9 mouse cellular contexts compared by ENCODE assay signal in genomic region chr11:20592010-20592409, GRCm38 (mm10). TPM values are rescaled to one million over a fixed set of nuclear protein-coding genes. Genes with fewer than 3 reads are reported as not detected.
DNase-seq lines count a peak whose midpoint lies in the region; ATAC-seq and TF ChIP-seq lines count a peak whose summit lies in the region.
"Had no signal": no experiment of that assay in that cellular context is flagged by ENCODE, and none has a peak within 500 bp of the region (broad histone marks: within the 10 kb centered on the region; RNA-seq: fewer than 3 reads in every experiment).

No protein-coding gene starts in this region.

- H3K4me3 ChIP-seq in thymus, adult 2 months (ENCODE audit: control insufficient read depth, insufficient read depth, low read length) = no peak overlapping the region
- no peak overlapping the region for H3K4me3 ChIP-seq in liver, postnatal 0 days (ENCODE audit: low read depth, low read length)
- no peak overlapping the region for H3K4me3 ChIP-seq in hindbrain, embryonic 13.5 days
- no peak overlapping the region for H3K4me3 ChIP-seq in forebrain, embryonic 10.5 days
- H3K4me3 ChIP-seq: hindbrain, embryonic 12.5 days had no signal

- no peaks in the 10 kb centered on the region for H3K4me1 ChIP-seq in thymus, adult 2 months (replicated peaks; ENCODE audit: control insufficient read depth, insufficient read depth, low read length)
- H3K4me1 ChIP-seq in liver, postnatal 0 days (ENCODE audit: insufficient read depth) = 0 out of 2 replicates have a peak, but pooled peaks cover 2% of the 10 kb centered on the region
- H3K4me1 ChIP-seq in hindbrain, embryonic 13.5 days (replicated peaks) = peaks cover 12% of the 10 kb centered on the region
- 0 out of 2 replicates have a peak, but pooled peaks cover 6% of the 10 kb centered on the region for H3K4me1 ChIP-seq in forebrain, embryonic 10.5 days

- H3K4me2 ChIP-seq in liver, postnatal 0 days (ENCODE audit: low read depth, low read length) = no peak overlapping the region
- no peak overlapping the region for H3K4me2 ChIP-seq in hindbrain, embryonic 13.5 days
- H3K4me2 ChIP-seq: hindbrain, embryonic 12.5 days had no signal

- TF ChIP-seq POLR2A in thymus, adult 2 months (IDR thresholded peaks at IDR 0.05; ENCODE audit: control insufficient read depth, extremely low read depth, insufficient read depth, low read length, poor library complexity) = no peak

- H3K36me3 ChIP-seq in thymus, adult 2 months (ENCODE audit: control insufficient read depth, insufficient read depth, low read length) = no peaks in the 10 kb centered on the region
- no peaks in the 10 kb centered on the region for H3K36me3 ChIP-seq in liver, postnatal 0 days (replicated peaks; ENCODE audit: insufficient read depth, low read length)
- H3K36me3 ChIP-seq in hindbrain, embryonic 13.5 days = no peaks in the 10 kb centered on the region
- H3K36me3 ChIP-seq in forebrain, embryonic 10.5 days (replicated peaks) = no peaks in the 10 kb centered on the region
- H3K36me3 ChIP-seq: hindbrain, embryonic 12.5 days had no signal

- H3K9me3 ChIP-seq in liver, postnatal 0 days (ENCODE audit: low read length) = no peaks in the 10 kb centered on the region
- no peaks in the 10 kb centered on the region for H3K9me3 ChIP-seq in hindbrain, embryonic 13.5 days
- H3K9me3 ChIP-seq in forebrain, embryonic 10.5 days = no peaks in the 10 kb centered on the region
- H3K9me3 ChIP-seq: hindbrain, embryonic 12.5 days had no signal

- 83% methylated on average over 3 of the region's 3 CpGs for WGBS in thymus, adult 2 months
- 80% methylated on average over 3 of the region's 3 CpGs for WGBS in liver, postnatal 0 days (ENCODE audit: insufficient replicate concordance)
- WGBS in hindbrain, embryonic 13.5 days = 80% methylated on average over 3 of the region's 3 CpGs
- WGBS in forebrain, embryonic 10.5 days = 68% methylated on average over 3 of the region's 3 CpGs

- H3K27me3 ChIP-seq in thymus, adult 2 months (ENCODE audit: control insufficient read depth, insufficient read depth, low read length) = no peaks in the 10 kb centered on the region
- no peaks in the 10 kb centered on the region for H3K27me3 ChIP-seq in liver, postnatal 0 days (ENCODE audit: insufficient read depth, low read length)
- H3K27me3 ChIP-seq in hindbrain, embryonic 13.5 days = no peaks in the 10 kb centered on the region
- no peaks in the 10 kb centered on the region for H3K27me3 ChIP-seq in forebrain, embryonic 10.5 days (ENCODE audit: poor library complexity, severe bottlenecking)
- H3K27me3 ChIP-seq: hindbrain, embryonic 12.5 days had no signal

- TF ChIP-seq EP300 in liver, postnatal 0 days (IDR thresholded peaks at IDR 0.05; ENCODE audit: low read depth) = no peak

- ATAC-seq in liver, postnatal 0 days = no peak
- ATAC-seq in hindbrain, embryonic 13.5 days (ENCODE audit: low FRiP score) = no peak

- no peak overlapping the region for H3K9ac ChIP-seq in liver, postnatal 0 days (replicated peaks)
- no peak overlapping the region for H3K9ac ChIP-seq in hindbrain, embryonic 13.5 days
- H3K9ac ChIP-seq: hindbrain, embryonic 12.5 days had no signal

- peak; percentile 30 to 34 for DNase-seq in cerebellum, postnatal 10 days
- no peak for DNase-seq in cerebellum, adult 9-10 months
- peak; percentile 52 for DNase-seq in thymus, adult 2 months
- DNase-seq in thymus, postnatal 0 days (ENCODE audit: low spot score) = no peak
- peak; percentile 43 for DNase-seq in liver, postnatal 0 days
- no peak for DNase-seq in layer of hippocampus, adult 9-10 months (ENCODE audit: low spot score)
- no peak for DNase-seq in forebrain, embryonic 10.5 days (ENCODE audit: extremely low spot score, low spot score)

- H3K27ac ChIP-seq in thymus, adult 2 months (ENCODE audit: control insufficient read depth, insufficient read depth, low read length) = no peak overlapping the region
- no peak overlapping the region for H3K27ac ChIP-seq in liver, postnatal 0 days (ENCODE audit: low read depth)
- no peak overlapping the region for H3K27ac ChIP-seq in hindbrain, embryonic 13.5 days
- H3K27ac ChIP-seq in forebrain, embryonic 10.5 days = no peak overlapping the region
- H3K27ac ChIP-seq: hindbrain, embryonic 12.5 days had no signal

- no peak for TF ChIP-seq CTCF in thymus, adult 2 months (IDR thresholded peaks at IDR 0.05; ENCODE audit: borderline replicate concordance, control insufficient read depth, extremely low read depth, insufficient read depth, low read length, poor library complexity)
- TF ChIP-seq CTCF in liver, postnatal 0 days (IDR thresholded peaks at IDR 0.05; ENCODE audit: low read depth) = peak; percentile 49

RNA-seq across cellular contexts. Expression of gene Sertad2, which starts 49.0 kb away (rescaled TPM):
- 50.6 and 55.4 TPM in 2 replicates for polyA plus RNA-seq in thymus, adult 2 months (2012; rRNA removed)
- 26.9 and 29.2 TPM in 2 replicates for polyA plus RNA-seq in thymus, postnatal 0 days (2015; fragmentation: Nextera tagmentation; extraction: Ambion mirVana)
- polyA plus RNA-seq in liver, postnatal 0 days (2015; fragmentation: Nextera tagmentation; extraction: Ambion mirVana) = 24.0 and 28.2 TPM in 2 replicates
- polyA plus RNA-seq in hindbrain, embryonic 13.5 days (2015; fragmentation: Nextera tagmentation; extraction: Ambion mirVana) = 32.7 and 34.9 TPM in 2 replicates
- 27.5 and 27.7 TPM in 2 replicates for polyA plus RNA-seq in forebrain, embryonic 10.5 days (2016; fragmentation: Nextera tagmentation; extraction: Ambion mirVana)

Comparison
In these comparisons a context has a peak if more than half of its experiments do, and no peak if none do; other contexts are left out.
1. DNase-seq: peak in cerebellum, postnatal 10 days (2 of 2), thymus, adult 2 months (single experiment) and liver, postnatal 0 days (single experiment); none in cerebellum, adult 9-10 months (single experiment), thymus, postnatal 0 days (single experiment), layer of hippocampus, adult 9-10 months (single experiment) and forebrain, embryonic 10.5 days (single experiment).